ENCODE assay signal across 12 mouse cellular contexts in genomic region chr2:53038737-53039136, GRCm38 (mm10).
A peak's percentile ranks its signal among the peaks of the same experiment; 100 is the strongest.
DNase-seq lines count a peak whose midpoint lies in the region; ATAC-seq and TF ChIP-seq lines count a peak whose summit lies in the region.
"Had no signal": no experiment of that assay in that cellular context is flagged by ENCODE, and none has a peak within 500 bp of the region (broad histone marks: within the 10 kb centered on the region; RNA-seq: fewer than 3 reads in every experiment).

No protein-coding gene starts in this region.

- intact Hi-C loops in left cerebral cortex, adult 2 months (cut with DNase I), result no loop called here

- TF ChIP-seq CTCF in forebrain, postnatal 0 days (IDR thresholded peaks at IDR 0.05; ENCODE audit: low read depth), result no peak
- TF ChIP-seq CTCF in left cerebral cortex, adult 2 months (IDR thresholded peaks at IDR 0.05), result no peak
- TF ChIP-seq CTCF in thymus, adult 2 months (IDR thresholded peaks at IDR 0.05; ENCODE audit: borderline replicate concordance, control insufficient read depth, extremely low read depth, insufficient read depth, low read length, poor library complexity), result no peak

- H3K36me3 ChIP-seq in kidney, embryonic 15.5 days, result peaks cover 8% of the 10 kb centered on the region; the same call in 1 of the 2 replicates
- H3K36me3 ChIP-seq in forebrain, postnatal 0 days (ENCODE audit: insufficient read depth), result peaks cover 7% of the 10 kb centered on the region; the same call in 1 of the 2 replicates
- no peaks in the 10 kb centered on the region for H3K36me3 ChIP-seq in midbrain, embryonic 11.5 days (ENCODE audit: control insufficient read depth, insufficient read depth, low read length)
- H3K36me3 ChIP-seq in stomach, embryonic 16.5 days (ENCODE audit: control insufficient read depth, insufficient read depth, low read length), result 0 out of 2 replicates have a peak, but pooled peaks cover 3% of the 10 kb centered on the region
- no peaks in the 10 kb centered on the region for H3K36me3 ChIP-seq in thymus, adult 2 months (ENCODE audit: control insufficient read depth, insufficient read depth, low read length)

- peaks cover 13% of the 10 kb centered on the region for H3K4me1 ChIP-seq in kidney, embryonic 15.5 days
- H3K4me1 ChIP-seq in forebrain, postnatal 0 days (ENCODE audit: insufficient read depth), result no peaks in the 10 kb centered on the region
- peaks cover 10% of the 10 kb centered on the region for H3K4me1 ChIP-seq in midbrain, embryonic 11.5 days (ENCODE audit: control insufficient read depth, insufficient read depth, low read length)
- 0 out of 2 replicates have a peak, but pooled peaks cover 6% of the 10 kb centered on the region for H3K4me1 ChIP-seq in stomach, embryonic 16.5 days (ENCODE audit: control insufficient read depth, insufficient read depth, low read length)
- H3K4me1 ChIP-seq in thymus, adult 2 months (replicated peaks; ENCODE audit: control insufficient read depth, insufficient read depth, low read length), result no peaks in the 10 kb centered on the region

- no peak for ATAC-seq in kidney, embryonic 15.5 days (replicated peaks; ENCODE audit: low FRiP score)
- ATAC-seq in forebrain, postnatal 0 days, result peak; percentile 45
- ATAC-seq in midbrain, embryonic 11.5 days (ENCODE audit: low FRiP score), result peak; percentile 78
- ATAC-seq in stomach, embryonic 16.5 days (ENCODE audit: insufficient read depth, low FRiP score), result peak; percentile 57; the same call in 1 of the 2 replicates
- ATAC-seq: liver, postnatal 0 days had no signal

- no peak overlapping the region for H3K4me2 ChIP-seq in kidney, embryonic 15.5 days
- H3K4me2 ChIP-seq in forebrain, postnatal 0 days (ENCODE audit: low read depth), result no peak overlapping the region
- no peak overlapping the region for H3K4me2 ChIP-seq in midbrain, embryonic 11.5 days
- H3K4me2 ChIP-seq in stomach, embryonic 16.5 days (ENCODE audit: low read depth, low read length), result no peak overlapping the region

- WGBS in kidney, embryonic 15.5 days, result 46% methylated on average over 9 of the region's 9 CpGs
- WGBS in forebrain, postnatal 0 days, result 10% methylated on average over 9 of the region's 9 CpGs
- 10% methylated on average over 9 of the region's 9 CpGs for WGBS in midbrain, embryonic 11.5 days
- WGBS in stomach, embryonic 16.5 days, result 31% methylated on average over 9 of the region's 9 CpGs
- WGBS in thymus, adult 2 months, result 92% methylated on average over 9 of the region's 9 CpGs

- no peak for TF ChIP-seq POLR2A in thymus, adult 2 months (IDR thresholded peaks at IDR 0.05; ENCODE audit: control insufficient read depth, extremely low read depth, insufficient read depth, low read length, poor library complexity)

- H3K9ac ChIP-seq in kidney, embryonic 15.5 days, result no peak overlapping the region
- no peak overlapping the region for H3K9ac ChIP-seq in forebrain, postnatal 0 days
- H3K9ac ChIP-seq in midbrain, embryonic 11.5 days (ENCODE audit: low read length), result 0 out of 2 replicates have a peak overlapping the region, but pooled peaks have one; percentile 30
- no peak overlapping the region for H3K9ac ChIP-seq in stomach, embryonic 16.5 days (ENCODE audit: low read length)
- H3K9ac ChIP-seq: liver, postnatal 0 days had no signal

- no peak for DNase-seq in kidney, postnatal 14 days
- no peak for DNase-seq in forebrain, postnatal 0 days
- DNase-seq in midbrain, embryonic 11.5 days (ENCODE audit: low spot score, missing footprints), result peak; percentile 85
- no peak for DNase-seq in left cerebral cortex, adult 2 months (ENCODE audit: extremely low spot score in 1 of 2, low spot score in 2 of 2)
- no peak for DNase-seq in thymus, adult 2 months
- no peak for DNase-seq in kidney, adult 11 months
- DNase-seq: B cell, adult 2 months; cerebellum, postnatal 25 days; kidney, postnatal 36 days; liver, postnatal 0 days had no signal

- 0 out of 2 replicates have a peak overlapping the region, but pooled peaks have one; percentile 22 for H3K27ac ChIP-seq in kidney, embryonic 15.5 days
- H3K27ac ChIP-seq in forebrain, postnatal 0 days (ENCODE audit: low read depth, low read length), result no peak overlapping the region
- H3K27ac ChIP-seq in midbrain, embryonic 11.5 days (ENCODE audit: low read depth, low read length), result no peak overlapping the region
- H3K27ac ChIP-seq in stomach, embryonic 16.5 days (ENCODE audit: low read length), result 0 out of 2 replicates have a peak overlapping the region, but pooled peaks have one; percentile 10
- no peak overlapping the region for H3K27ac ChIP-seq in left cerebral cortex, adult 2 months
- H3K27ac ChIP-seq in thymus, adult 2 months (ENCODE audit: control insufficient read depth, insufficient read depth, low read length), result no peak overlapping the region

- no peak overlapping the region for H3K4me3 ChIP-seq in kidney, embryonic 15.5 days (replicated peaks)
- no peak overlapping the region for H3K4me3 ChIP-seq in forebrain, postnatal 0 days (ENCODE audit: low read depth, low read length)
- H3K4me3 ChIP-seq in midbrain, embryonic 11.5 days (ENCODE audit: low read depth, low read length), result no peak overlapping the region
- H3K4me3 ChIP-seq in stomach, embryonic 16.5 days (replicated peaks; ENCODE audit: low read length), result no peak overlapping the region
- H3K4me3 ChIP-seq in left cerebral cortex, adult 2 months, result no peak overlapping the region
- no peak overlapping the region for H3K4me3 ChIP-seq in thymus, adult 2 months (ENCODE audit: control insufficient read depth, insufficient read depth, low read length)

- H3K9me3 ChIP-seq in kidney, embryonic 15.5 days (replicated peaks), result no peaks in the 10 kb centered on the region
- H3K9me3 ChIP-seq in forebrain, postnatal 0 days (ENCODE audit: low read length), result no peaks in the 10 kb centered on the region
- H3K9me3 ChIP-seq in midbrain, embryonic 11.5 days (ENCODE audit: control insufficient read depth, low read length), result no peaks in the 10 kb centered on the region
- H3K9me3 ChIP-seq in stomach, embryonic 16.5 days (replicated peaks; ENCODE audit: control insufficient read depth, low read length), result no peaks in the 10 kb centered on the region

- no peaks in the 10 kb centered on the region for H3K27me3 ChIP-seq in kidney, embryonic 15.5 days
- H3K27me3 ChIP-seq in forebrain, postnatal 0 days (ENCODE audit: insufficient read depth, low read length), result no peaks in the 10 kb centered on the region
- no peaks in the 10 kb centered on the region for H3K27me3 ChIP-seq in midbrain, embryonic 11.5 days (ENCODE audit: control insufficient read depth, insufficient read depth, low read length)
- H3K27me3 ChIP-seq in stomach, embryonic 16.5 days (ENCODE audit: control insufficient read depth, insufficient read depth, low read length), result no peaks in the 10 kb centered on the region
- no peaks in the 10 kb centered on the region for H3K27me3 ChIP-seq in thymus, adult 2 months (ENCODE audit: control insufficient read depth, insufficient read depth, low read length)

Comparison
In these comparisons a context has a peak if more than half of its experiments do, and no peak if none do; other contexts are left out.
1. H3K27ac ChIP-seq: peak in kidney, embryonic 15.5 days (single experiment) and stomach, embryonic 16.5 days (single experiment); none in forebrain, postnatal 0 days (single experiment), midbrain, embryonic 11.5 days (single experiment), left cerebral cortex, adult 2 months (single experiment) and thymus, adult 2 months (single experiment).